Mouse (Mus musculus): ENCODE measurements around the gene Cadm1.

Gene Cadm1

GRCm38 (mm10) chr9:47552960-47553575 is 23.1 kb downstream of the Cadm1 start:
- no peak for DNase-seq

GRCm38 (mm10) chr9:47560726-47561125 is 30.8 kb downstream of the Cadm1 start:
- no peak for DNase-seq

DNA sequence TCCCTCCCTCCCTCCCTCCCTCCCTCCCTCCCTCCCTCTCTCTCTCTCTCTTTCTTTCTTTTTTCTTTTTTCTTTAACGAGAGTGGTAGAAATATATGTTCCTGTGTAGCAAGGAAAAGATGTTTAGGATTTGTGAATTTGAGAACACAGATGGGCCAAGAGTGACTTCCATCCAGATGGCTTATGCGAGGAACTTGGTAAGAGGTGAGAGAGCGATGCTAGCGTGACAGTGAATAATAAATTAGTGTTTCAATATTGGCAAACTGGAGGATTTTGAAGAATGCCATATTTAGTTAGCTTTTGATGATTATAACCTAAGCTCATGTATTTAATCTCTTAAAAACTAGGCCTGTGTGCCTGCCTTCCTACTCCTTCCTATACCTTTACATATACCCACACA is 31.6 kb downstream of the Cadm1 start:
- no peak for DNase-seq

- no peak for DNase-seq
Observed at GRCm38 (mm10) chr9:47565088-47565487, 35.1 kb downstream of the Cadm1 start.

GRCm38 (mm10) chr9:47567873-47568272 is 37.9 kb downstream of the Cadm1 start:
- DNase-seq: no peak

DNA sequence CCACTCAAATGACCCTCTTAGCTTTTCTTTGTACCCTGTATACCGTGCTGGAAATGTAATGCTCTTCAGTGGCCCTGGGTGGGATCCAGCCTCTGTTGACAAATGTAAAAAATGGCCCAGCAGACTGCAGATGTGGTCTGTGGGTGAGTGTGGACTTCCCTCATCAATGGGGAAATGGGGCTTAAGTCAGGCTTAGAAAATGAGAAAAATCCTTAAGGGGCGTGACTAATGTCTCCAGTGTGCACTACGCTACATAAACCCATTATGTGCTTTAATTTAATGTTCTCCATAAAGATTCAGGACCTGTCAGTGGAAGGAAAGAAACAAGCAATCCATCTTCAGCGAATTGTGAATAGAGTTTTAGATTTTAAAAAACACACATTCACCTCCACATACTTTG is 40.2 kb downstream of the Cadm1 start:
- no peak for DNase-seq

DNA sequence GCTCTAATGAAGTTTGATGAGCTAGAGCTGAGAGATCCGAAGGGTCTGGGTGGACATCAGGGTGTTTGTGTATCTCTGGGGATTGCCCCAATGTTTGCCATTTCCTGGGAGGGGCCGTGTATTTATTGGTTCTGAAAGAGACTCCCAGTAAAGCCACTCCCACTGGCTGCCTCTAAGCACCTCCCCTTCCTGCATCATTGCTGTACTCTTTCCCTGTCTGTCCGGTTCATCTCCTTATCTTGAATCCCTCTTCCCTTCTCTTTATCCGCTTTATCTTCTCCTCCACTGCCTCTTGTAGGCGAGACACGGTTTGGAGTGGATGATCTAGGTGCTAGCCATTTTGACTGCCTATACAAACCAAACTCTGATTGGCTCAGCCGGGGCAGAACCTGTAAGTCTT is 41.5 kb downstream of the Cadm1 start:
- DNase-seq: no peak

- no peak for DNase-seq
Observed at GRCm38 (mm10) chr9:47572132-47572531, 42.2 kb downstream of the Cadm1 start.

- DNase-seq: no peak
Observed at GRCm38 (mm10) chr9:47573456-47573855, 43.5 kb downstream of the Cadm1 start.

DNA sequence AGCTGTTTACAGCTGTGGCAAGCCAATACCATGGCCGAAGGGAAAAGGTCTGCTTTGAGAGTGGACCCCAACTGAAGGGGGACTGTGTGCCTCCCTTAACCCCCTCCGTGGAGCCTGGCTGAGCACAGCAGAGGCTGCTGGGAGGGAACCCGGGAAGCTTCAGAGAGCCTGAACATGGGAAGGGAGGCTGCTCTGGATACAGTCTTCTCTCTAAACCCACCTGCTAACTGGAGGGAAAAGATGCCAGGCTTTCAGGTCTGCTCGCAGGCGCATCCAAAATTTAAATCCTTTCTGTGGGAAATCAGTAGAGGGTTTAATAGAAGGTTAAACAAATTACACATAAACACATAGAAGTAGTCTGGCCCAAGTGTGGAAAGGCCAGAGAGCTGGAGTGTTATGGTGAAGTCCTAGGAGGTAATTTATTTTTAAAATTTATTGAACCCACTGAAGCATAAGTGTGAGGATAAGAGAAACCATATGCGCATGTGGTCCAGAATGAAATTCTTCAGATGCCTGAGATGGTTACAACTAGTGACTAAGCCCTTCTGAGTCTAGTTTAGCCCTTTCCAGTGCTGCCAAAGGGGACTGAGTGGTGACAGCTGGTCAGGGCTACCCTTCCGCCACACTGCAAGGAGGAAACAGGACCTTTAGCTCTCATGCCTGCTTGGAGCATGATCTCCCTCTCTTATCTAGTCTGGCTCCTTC is 44.9 kb downstream of the Cadm1 start:
- DNase-seq: no peak

GRCm38 (mm10) chr9:47575764-47576163 is 45.8 kb downstream of the Cadm1 start:
- DNase-seq: no peak

- no peak for DNase-seq
Observed at GRCm38 (mm10) chr9:47579464-47579863, 49.5 kb downstream of the Cadm1 start.

- no peak for DNase-seq
Observed at GRCm38 (mm10) chr9:47581576-47582365, 51.8 kb downstream of the Cadm1 start.

DNA sequence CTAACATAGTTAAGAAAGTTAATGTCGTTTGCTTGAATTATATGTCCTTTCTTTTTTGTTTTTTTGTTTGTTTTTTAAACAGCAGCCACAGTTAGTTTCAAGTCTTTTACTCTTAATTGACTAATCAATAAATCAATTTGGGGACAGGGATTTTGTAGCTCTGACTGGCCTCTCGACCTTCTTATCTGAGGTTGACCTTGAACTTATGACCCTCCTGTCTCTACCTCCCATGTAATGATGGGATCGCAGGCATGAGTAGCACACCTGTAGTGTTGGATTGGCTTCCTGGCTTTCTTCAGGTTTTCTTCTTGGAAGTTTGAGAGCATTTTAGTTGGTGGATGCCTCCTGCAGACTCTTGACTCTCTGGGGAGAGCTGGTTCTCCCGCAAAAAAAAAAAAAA is 53.3 kb downstream of the Cadm1 start:
- no peak for DNase-seq

GRCm38 (mm10) chr9:47586176-47586575 is 56.2 kb downstream of the Cadm1 start:
- no peak for DNase-seq

DNA sequence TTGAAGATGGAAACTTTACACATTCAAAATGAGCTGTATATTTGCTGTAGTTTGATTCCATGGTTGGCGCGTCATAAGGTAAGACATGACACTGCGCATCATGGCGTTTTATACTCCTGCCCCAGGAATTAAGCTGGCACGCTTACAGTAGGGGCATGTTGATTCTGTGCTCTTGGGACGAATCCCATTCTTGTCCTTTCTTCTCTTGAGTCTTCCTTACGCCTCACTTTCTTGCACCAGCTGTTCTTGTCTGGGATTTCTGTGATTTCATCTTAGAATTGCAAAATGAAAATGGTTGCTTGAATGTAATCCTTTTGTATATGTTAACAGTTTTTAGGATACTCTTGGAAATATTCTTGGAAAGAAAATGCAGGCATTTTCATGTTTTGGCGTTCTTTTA is 56.9 kb downstream of the Cadm1 start:
- DNase-seq: no peak

DNA sequence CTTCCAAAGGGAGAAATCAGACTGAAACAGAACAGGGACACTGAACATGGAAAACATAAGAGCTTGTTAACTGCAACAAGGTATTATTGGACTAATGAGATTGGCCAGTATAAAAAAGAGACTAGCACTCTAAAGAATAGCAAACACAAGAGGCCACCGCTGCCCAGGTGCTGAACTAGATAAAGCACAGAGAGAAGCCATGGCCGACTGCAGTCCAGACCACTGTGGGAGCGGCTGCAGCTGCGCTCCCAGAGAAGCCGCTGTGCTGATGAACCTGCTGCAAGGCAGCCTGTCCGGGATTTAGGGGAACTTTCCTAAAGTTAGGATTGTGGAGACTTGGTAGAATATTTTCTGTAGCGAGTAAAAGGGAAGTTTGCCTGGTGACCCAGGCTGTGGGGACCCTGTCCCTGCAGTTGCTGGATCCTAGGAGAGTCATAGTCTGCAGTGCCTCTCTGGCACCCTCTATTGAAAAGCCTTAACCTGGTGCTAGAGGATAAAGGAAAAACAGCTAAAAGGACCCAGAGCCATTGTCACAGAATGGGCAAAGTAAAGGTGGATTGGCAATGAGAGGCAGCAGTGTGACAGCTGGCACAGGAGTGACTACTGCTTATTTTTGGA is 57.7 kb downstream of the Cadm1 start:
- peak; percentile 25 to 63 for DNase-seq

GRCm38 (mm10) chr9:47589832-47590231 is 59.9 kb downstream of the Cadm1 start:
- DNase-seq: peak in 1 of 2 experiments; percentile 15

- no peak for DNase-seq
Observed at GRCm38 (mm10) chr9:47601541-47601940, 71.6 kb downstream of the Cadm1 start.

DNA sequence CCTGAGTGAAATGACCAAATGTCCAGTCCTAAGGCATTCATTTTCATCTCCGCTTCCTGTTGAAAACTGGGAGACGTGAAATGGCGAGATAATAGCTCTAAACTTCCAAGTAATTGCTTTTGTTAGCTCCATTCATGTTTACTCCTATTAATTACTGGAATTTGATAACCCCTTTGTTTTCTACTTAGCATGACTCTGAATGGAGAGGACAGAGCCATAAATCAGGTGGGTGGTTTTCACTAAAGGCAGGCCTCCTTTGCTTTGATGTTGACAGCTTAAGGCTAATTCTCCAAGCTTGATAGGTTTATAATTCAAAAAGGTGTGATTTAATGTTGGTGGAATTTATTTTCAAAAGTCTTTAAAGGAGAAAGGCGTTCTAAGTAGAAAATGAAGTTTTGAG is 74.0 kb downstream of the Cadm1 start:
- DNase-seq: no peak

- no peak for DNase-seq
Observed at GRCm38 (mm10) chr9:47605628-47606027, 75.7 kb downstream of the Cadm1 start.

DNA sequence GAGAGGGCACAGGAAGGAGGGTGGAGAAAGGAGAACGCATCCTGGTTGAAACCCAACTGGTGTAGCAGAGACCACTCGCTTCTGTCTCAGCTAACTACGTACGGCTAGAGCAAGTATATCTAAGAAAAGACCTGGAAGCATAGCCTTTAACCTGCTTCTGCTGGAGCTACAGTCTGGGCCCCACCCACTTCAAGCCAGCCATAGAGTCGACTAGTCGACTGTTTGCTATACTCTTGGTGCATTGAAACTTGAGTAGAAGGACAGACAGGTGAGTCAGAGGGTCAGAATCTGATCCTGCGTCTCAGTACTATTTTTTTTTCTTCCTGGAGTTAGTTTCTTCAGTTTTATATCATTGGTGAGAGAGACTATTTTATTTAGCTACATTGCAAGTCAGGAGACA is 78.5 kb downstream of the Cadm1 start:
- no peak for DNase-seq

DNA sequence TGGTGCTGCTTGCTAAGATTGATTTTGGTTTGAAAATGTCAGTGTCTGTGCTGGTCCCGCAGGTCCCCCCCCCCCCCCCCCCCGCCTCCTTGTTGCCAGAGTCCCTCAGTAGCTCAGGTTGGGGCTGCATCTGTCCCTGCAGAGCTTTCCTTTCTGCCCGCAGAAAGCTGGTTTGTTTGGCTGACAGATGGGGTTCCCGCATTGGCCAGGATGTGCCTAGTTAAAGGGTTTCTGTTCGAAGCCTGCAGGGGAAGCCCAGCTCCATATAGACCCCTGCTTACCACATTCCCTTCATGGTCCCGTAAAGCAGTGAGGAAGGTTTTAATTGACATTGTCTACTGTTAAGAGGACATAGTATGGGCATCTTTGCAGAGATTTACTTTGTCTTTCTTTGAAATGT is 78.9 kb downstream of the Cadm1 start:
- DNase-seq: no peak

DNA sequence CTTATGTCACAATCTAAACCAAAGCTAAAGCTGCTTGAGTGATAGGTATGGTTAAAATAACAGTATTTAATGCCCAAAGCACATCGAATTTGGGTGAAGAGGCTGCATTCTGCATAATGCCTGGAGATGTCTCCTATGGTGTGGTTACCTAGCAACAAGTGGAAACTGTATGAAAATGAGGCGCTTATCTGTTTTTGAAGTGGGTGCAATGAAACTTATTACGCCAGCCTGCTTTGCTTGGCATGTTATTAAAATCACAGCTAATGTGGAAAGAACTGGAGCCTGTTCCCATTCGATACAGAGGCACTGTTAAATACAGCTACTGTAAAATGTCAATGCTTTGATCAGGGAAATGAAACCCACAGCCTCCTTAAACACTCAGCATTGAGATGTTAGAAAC is 79.5 kb downstream of the Cadm1 start:
- DNase-seq: no peak

Data from kidney, postnatal 36 days (tissue).